Mouse (Mus musculus) bone marrow macrophage, adult 2 months (primary cell): ENCODE measurements around the gene Hs6st2.

Experiments
- CTCF ChIP-seq: IDR thresholded peaks from 2 replicates; pipeline ENCODE4 v1.5.1; 2012; ENCODE audit warnings: low read depth, mild to moderate bottlenecking, low read length, moderate library complexity
- POLR2A ChIP-seq: IDR thresholded peaks from 2 replicates; pipeline ENCODE4 v1.6.1; 2012; ENCODE audit warnings: mild to moderate bottlenecking, low read depth, low read length, borderline replicate concordance

DNA sequence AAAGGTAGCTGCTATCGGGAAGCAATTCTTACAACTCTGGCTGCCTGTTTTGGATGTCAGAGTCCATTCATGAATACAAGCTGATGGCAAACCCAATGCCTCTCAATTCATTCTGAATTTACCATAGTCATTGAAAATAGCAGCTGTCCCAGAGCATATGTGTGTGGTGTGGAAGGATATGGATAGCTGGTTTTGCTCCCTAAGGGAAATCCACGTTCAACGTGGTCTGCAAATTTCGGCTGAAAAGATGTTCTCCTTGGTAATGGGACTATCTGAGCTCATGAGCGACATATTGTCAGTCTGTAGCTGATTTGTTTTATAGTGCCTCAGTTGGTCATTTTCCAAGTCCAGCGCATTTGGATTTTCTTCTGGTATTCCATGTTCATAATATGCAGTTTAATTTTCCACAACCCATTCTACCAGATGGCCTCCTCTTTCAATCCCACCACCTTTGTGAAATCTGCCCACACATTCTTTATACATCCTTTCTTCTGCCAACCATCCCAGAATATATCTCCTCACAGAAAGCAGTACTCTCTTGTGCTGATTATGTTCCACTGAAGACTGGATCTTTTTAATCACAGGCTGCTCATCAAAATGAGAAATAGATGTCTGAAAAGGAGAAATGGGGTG is 75.3 kb downstream of the Hs6st2 start:
- TF ChIP-seq CTCF (no peak), POLR2A (no peak)
